Mouse (Mus musculus): ENCODE results near the gene Acvr1.

DNA sequence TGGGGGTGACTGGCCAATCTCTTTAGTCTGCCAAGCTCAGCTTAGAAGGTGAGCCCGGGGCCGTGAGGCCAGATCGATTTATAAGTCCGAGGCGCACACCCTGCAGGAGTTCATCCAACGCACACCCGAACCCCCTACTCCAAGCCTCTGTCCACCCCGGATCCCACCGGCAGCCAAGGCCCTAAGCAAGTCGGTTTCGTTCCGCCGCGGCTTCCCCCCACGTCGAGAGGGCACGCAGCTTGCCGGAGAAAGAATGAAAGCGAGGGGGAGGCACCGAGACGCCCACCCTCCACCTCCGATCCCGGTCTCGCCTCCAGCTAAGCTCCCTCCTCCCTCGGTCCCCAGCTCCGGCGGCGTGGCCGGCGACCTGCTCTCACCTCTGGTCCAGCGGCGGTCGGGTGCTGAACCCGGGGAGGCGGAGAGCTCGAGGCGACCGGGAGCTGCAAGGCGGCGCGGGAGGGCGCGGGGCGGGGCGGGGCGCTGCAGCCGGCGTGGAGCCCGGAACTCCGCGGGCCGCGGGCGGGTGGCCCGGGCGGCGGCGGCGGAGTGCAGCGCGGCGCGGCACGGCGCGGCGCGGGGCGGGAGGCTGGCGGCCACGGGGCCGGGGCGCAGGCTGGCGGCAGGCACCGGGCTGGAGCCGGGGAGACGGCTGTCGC lies 419 bp downstream of the Acvr1 start:
- TF ChIP-seq EP300 (IDR thresholded peaks at IDR 0.05; ENCODE audit: low read depth) (no peak), CTCF (IDR thresholded peaks at IDR 0.05; ENCODE audit: low read depth) (0 out of 2 replicates have a peak, but pooled peaks have one; percentile 1)

Data from heart, postnatal 0 days (tissue).